Mouse (Mus musculus) E14TG2a.4 (cell line): Measurements from ENCODE around the gene Rapgef4.

Experiments
- H3K27me3 ChIP-seq: 2 replicates; pipeline ENCODE4 v1.6.1; 2014; ENCODE audit warnings: low read length, control low read depth; ENCODE audit not compliant: insufficient read depth
- H3K36me3 ChIP-seq: 2 replicates; pipeline ENCODE4 v1.6.1; 2014; ENCODE audit warnings: low read length, control low read depth; ENCODE audit not compliant: insufficient read depth
- H3K4me1 ChIP-seq: replicated peaks from 2 replicates; pipeline ENCODE4 v1.6.1; 2014; ENCODE audit warnings: low read depth, low read length, control low read depth
- H3K4me3 ChIP-seq: replicated peaks from 2 replicates; pipeline ENCODE4 v1.5.1; 2014; ENCODE audit warnings: mild to moderate bottlenecking, low read length
- H3K9me3 ChIP-seq: 2 replicates; pipeline ENCODE4 v1.6.1; 2014; ENCODE audit warnings: low read length, control low read depth
- CTCF ChIP-seq: conservative IDR thresholded peaks from 2 replicates; pipeline ENCODE4 v1.5.1; 2014; ENCODE audit warnings: low read length
- NANOG ChIP-seq: IDR thresholded peaks from 2 replicates; pipeline ENCODE4 v1.6.1; 2014; ENCODE audit warnings: borderline replicate concordance, low read length, mixed read lengths
- POU5F1 ChIP-seq: IDR thresholded peaks from 2 replicates; pipeline ENCODE4 v1.6.1; 2014; ENCODE audit warnings: low read length, borderline replicate concordance

Gene Rapgef4

GRCm38 (mm10) chr2:72116698-72117097 is 135.7 kb downstream of the Rapgef4 start:
- no peaks in the 10 kb centered on the region for H3K36me3 ChIP-seq
- H3K4me1 ChIP-seq, result no peaks in the 10 kb centered on the region
- H3K4me3 ChIP-seq, result no peak overlapping the region
- TF ChIP-seq CTCF, result no peak
- TF ChIP-seq POU5F1, result no peak
- TF ChIP-seq NANOG, result no peak
- H3K27me3 ChIP-seq, result no peaks in the 10 kb centered on the region
- H3K9me3 ChIP-seq, result no peaks in the 10 kb centered on the region

GRCm38 (mm10) chr2:72117138-72118011 is 136.3 kb downstream of the Rapgef4 start:
- TF ChIP-seq POU5F1 (no peak), CTCF (no peak), NANOG (no peak)
- Histone ChIP-seq H3K36me3 (no peaks in the 10 kb centered on the region), H3K9me3 (no peaks in the 10 kb centered on the region), H3K4me3 (no peak overlapping the region), H3K27me3 (no peaks in the 10 kb centered on the region), H3K4me1 (no peaks in the 10 kb centered on the region)

- Histone ChIP-seq H3K4me3 (no peak overlapping the region), H3K4me1 (no peaks in the 10 kb centered on the region), H3K9me3 (no peaks in the 10 kb centered on the region), H3K27me3 (no peaks in the 10 kb centered on the region), H3K36me3 (no peaks in the 10 kb centered on the region)
- TF ChIP-seq CTCF (no peak), POU5F1 (no peak), NANOG (no peak)
Observed at GRCm38 (mm10) chr2:72120211-72120610, 139.2 kb downstream of the Rapgef4 start.

DNA sequence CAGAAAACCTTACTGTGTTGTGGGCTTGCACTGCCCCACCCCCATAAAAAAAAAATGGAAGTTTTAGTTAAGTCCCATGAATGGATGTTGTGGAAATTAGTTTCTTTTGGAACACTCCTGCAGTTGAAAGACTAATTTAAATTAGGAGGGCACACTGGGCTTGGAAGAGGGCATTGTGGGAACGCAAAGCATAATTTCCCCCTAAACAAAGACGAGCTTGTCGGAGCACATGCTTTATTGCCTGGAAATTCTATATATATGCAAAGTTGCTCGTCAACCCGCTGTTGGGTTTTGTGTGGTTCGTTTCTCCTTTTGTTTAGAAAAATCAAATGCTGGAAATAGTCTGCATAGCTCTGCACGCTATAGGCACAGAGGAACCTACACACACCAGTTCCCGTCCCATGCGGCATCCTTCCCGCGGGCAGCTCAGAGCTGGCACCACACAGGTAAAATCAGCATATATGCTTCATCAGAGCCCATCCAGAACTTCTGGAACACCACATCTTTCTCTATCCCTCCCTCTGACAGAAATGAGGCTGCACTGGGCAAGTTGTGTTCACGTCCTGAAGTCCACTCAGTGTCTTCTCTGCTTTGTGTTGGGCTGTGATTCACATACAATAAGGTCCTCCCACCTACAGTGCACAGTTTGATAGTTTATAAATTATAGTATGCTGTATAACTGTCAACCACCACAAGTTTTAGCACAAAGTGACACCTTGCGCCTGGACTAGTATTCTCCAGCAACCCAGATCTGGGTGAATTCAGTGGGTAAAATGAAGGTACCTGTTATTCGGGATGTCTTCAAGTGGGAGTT is 141.6 kb downstream of the Rapgef4 start:
- no peaks in the 10 kb centered on the region for H3K27me3 ChIP-seq
- H3K4me3 ChIP-seq, result no peak overlapping the region
- H3K36me3 ChIP-seq, result no peaks in the 10 kb centered on the region
- TF ChIP-seq NANOG (no peak), POU5F1 (no peak), CTCF (no peak)
- H3K4me1 ChIP-seq, result no peaks in the 10 kb centered on the region
- no peaks in the 10 kb centered on the region for H3K9me3 ChIP-seq

GRCm38 (mm10) chr2:72123851-72124250 is 142.8 kb downstream of the Rapgef4 start:
- no peaks in the 10 kb centered on the region for H3K36me3 ChIP-seq

GRCm38 (mm10) chr2:72125786-72126185 is 144.7 kb downstream of the Rapgef4 start:
- Histone ChIP-seq H3K36me3 (no peaks in the 10 kb centered on the region), H3K4me1 (peaks cover 3% of the 10 kb centered on the region; the same call in 1 of the 2 replicates), H3K27me3 (no peaks in the 10 kb centered on the region), H3K4me3 (no peak overlapping the region), H3K9me3 (no peaks in the 10 kb centered on the region)
- TF ChIP-seq NANOG (no peak), POU5F1 (no peak), CTCF (no peak)

More at GRCm38 (mm10) chr2:72123851-72124250, 142.8 kb downstream of the Rapgef4 start:
- Histone ChIP-seq H3K4me1 (no peaks in the 10 kb centered on the region), H3K9me3 (no peaks in the 10 kb centered on the region), H3K27me3 (no peaks in the 10 kb centered on the region), H3K4me3 (no peak overlapping the region)
- TF ChIP-seq NANOG (no peak), CTCF (no peak), POU5F1 (no peak)

DNA sequence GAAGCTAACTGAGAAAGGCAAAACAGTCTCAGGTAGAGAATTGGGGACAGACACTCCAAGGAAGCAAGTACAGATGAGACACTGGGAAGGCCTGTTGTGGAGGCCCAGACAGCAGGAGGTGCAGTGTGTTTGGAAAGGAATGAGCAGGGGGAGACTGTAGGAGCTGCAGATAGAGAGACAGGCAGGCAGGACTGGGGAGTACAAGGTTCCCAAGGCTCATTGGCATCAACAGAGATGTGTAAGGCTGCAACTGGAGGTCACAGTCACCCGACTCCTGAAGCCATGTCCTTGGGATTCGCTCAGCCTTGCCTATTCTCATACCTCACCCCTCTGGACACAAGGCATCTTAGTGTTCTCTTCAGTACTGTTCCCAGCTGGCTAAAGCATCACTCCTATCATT is 145.4 kb downstream of the Rapgef4 start:
- H3K4me3 ChIP-seq, result no peak overlapping the region
- H3K4me1 ChIP-seq, result peaks cover 10% of the 10 kb centered on the region
- no peaks in the 10 kb centered on the region for H3K9me3 ChIP-seq
- H3K27me3 ChIP-seq, result no peaks in the 10 kb centered on the region
- TF ChIP-seq CTCF, result no peak
- no peak for TF ChIP-seq NANOG
- no peak for TF ChIP-seq POU5F1
- no peaks in the 10 kb centered on the region for H3K36me3 ChIP-seq

- H3K9me3 ChIP-seq, result no peaks in the 10 kb centered on the region
- H3K4me1 ChIP-seq, result peaks cover 11% of the 10 kb centered on the region
- no peak overlapping the region for H3K4me3 ChIP-seq
- no peaks in the 10 kb centered on the region for H3K36me3 ChIP-seq
- TF ChIP-seq POU5F1 (no peak), NANOG (no peak), CTCF (no peak)
- H3K27me3 ChIP-seq, result no peaks in the 10 kb centered on the region
Observed at GRCm38 (mm10) chr2:72129612-72130311, 148.7 kb downstream of the Rapgef4 start.
